Mouse (Mus musculus) bone marrow macrophage, adult 2 months (primary cell): Measurements from ENCODE around the gene Atp5s.

Experiments
- CTCF ChIP-seq: IDR thresholded peaks from 2 replicates; pipeline ENCODE4 v1.5.1; 2012; ENCODE audit warnings: low read depth, mild to moderate bottlenecking, low read length, moderate library complexity
- POLR2A ChIP-seq: IDR thresholded peaks from 2 replicates; pipeline ENCODE4 v1.6.1; 2012; ENCODE audit warnings: mild to moderate bottlenecking, low read depth, low read length, borderline replicate concordance

- no peak for TF ChIP-seq CTCF
- TF ChIP-seq POLR2A, result no peak
Measured at GRCm38 (mm10) chr12:69758221-69759185, 33.8 kb downstream of the Atp5s start.
